Mouse (Mus musculus): ENCODE measurements around the gene Egln3.

Gene Egln3

DNA sequence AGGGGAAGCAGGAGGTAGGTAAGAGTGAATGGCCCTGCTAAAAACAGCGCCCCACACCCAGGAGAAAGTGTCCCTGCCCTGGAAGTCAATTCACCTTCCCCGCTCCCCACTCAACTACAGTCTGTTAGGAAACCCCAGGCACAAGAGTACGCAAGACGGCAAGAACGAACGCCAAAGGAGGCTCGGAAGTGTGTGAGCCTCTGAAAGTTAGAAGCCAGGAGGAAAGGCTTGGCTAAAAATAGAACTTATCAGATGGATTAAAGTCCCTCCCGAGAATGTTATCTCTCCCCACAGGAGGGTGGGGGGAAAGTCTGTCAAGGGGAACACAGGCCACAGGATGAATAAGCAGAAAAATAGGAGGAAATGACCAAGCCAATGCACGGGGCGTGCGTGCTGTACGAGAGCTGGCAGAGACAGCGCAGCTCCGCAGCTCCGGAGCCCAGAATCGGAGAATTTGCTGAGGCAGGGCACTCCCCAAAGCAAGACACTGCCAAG is 41.0 kb downstream of the Egln3 start:
- DNase-seq (ENCODE audit: low read depth) = peak; percentile 55

DNA sequence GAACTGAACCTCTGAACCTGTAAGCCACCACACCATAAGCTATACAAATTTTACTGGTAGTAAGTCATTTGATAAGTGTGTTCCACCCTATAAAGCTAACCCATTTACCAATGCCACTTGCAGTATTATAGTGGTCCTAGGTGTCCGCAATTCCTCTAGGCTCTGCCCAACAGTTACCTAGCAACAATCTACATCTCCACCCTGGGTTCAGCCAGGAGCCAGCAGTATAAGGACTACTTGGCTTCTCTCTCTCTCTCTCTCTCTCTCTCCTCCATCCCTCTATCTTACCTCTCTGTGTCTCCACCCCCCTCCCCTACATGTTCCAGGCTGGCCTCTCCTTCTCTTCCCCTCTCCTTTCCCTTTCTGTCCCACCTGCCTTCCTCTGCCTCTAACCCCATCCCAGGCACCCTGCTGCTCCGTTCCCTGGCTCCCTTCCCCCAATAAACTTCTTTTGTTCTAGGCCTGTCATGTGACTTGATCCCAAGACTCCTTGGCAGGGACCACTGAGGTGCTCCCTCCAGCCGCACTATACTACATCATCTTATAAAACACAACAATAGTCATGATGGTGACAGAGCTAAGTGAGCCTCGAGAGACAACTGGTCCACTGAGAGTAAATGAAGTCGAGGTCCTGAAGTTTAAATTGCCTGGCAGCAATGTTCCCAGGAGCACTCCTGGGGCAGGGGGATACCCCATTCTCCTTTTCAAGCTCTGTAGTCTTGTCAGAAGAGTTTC is 42.0 kb downstream of the Egln3 start:
- DNase-seq (ENCODE audit: low read depth) = no peak

DNA sequence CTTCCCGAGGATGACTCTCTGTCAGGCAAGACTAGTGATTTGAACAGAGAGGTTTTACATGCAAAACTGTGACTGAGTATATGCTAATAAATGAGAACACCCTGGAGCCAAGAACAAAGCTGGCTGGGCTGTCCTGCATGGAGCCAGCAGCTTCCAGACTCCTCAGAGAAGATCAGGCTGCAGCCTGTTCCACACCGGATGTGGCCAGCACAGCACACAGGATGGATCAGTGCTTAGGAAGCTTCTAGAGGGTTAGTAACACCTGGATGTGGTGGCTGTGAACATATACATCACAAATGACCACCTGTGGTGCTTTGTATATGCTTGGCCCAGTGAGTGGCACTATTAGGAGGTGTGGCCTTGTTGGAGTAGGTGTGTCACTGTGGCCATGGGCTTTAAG is 43.4 kb downstream of the Egln3 start:
- no peak for DNase-seq (ENCODE audit: low read depth)

DNA sequence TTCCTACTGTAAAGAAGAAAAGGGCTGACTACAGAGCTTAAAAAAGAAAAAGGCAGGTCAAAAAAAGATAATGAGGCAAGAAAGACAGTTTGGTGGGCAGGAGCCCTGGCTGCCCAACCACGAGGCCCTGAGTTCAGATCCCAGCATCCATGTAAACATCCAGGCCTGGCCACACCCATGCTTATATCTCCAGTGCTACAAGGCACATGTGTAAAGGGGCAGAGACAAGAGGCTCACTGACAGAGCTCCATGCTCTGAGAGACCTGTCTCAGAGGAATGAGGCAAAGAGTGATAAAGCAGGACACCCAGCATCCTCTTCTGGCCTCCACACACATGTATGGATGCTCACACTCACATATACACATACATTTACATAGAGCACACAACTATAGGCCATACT is 48.9 kb downstream of the Egln3 start:
- no peak for DNase-seq (ENCODE audit: low read depth)

DNA sequence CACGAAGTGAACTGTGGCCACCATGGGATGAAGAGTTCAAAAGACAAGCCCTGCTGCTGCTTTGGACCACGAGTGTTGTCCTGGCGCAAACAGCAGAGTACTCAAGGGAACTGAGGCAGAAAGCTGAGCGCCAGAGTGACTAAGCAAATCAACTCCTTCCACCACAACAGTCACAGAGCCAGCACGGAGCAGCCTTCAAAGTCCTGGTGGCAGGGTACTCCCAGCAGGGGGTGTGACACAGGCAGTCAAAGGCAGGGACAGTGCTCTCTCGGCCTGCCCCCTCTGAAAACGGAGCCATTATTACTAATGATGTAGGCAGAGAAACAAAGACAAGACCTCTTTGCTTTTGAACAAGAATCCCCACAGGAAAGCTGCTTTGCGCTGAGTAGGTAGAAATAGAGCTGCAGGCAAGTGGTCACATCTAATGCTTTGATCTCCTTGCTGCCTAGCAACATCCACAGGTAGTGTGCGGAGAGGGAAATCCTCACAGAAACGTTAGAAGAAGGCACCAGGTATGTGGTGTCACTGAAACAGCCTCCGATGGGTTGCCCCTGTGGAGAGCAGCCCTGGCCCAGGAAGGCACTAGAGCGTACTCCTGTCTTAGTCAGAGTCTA is 56.6 kb downstream of the Egln3 start:
- no peak for DNase-seq (ENCODE audit: low read depth)
